Mouse (Mus musculus) MEL (cell line): Measurements from ENCODE around the gene Ddx1.

Source experiments
- CTCF ChIP-seq, 3 experiments: IDR thresholded peaks in 2 of 3; conservative IDR thresholded peaks in 1 of 3; 2 replicates each; pipeline ENCODE4 v1.5.1; 2011 to 2012; ENCODE audit warnings: low read length in 3 of 3, low read depth in 2 of 3, mild to moderate bottlenecking in 2 of 3, improper control_type of control experiment in 1 of 3, inconsistent platforms in 1 of 3, mixed read lengths in 1 of 3, moderate library complexity in 1 of 3; ENCODE audit not compliant: control insufficient read depth in 1 of 3, insufficient read depth in 1 of 3, poor library complexity in 1 of 3, severe bottlenecking in 1 of 3
- EP300 ChIP-seq, 2 experiments: IDR thresholded peaks; 2 replicates each; pipeline ENCODE4 v1.6.1; 2011; ENCODE audit warnings: improper control_type of control experiment in 2 of 2, low read length in 2 of 2, low read depth in 1 of 2, mild to moderate bottlenecking in 1 of 2
- GABPA ChIP-seq: IDR thresholded peaks from 2 replicates; pipeline ENCODE4 v1.6.1; 2012; ENCODE audit warnings: low read depth, mild to moderate bottlenecking, inconsistent platforms, low read length, improper control_type of control experiment, moderate library complexity
- MAX ChIP-seq: IDR thresholded peaks from 2 replicates; pipeline ENCODE4 v1.6.1; 2011; ENCODE audit warnings: low read length, improper control_type of control experiment
- MAZ ChIP-seq: IDR thresholded peaks from 2 replicates; pipeline ENCODE4 v1.6.1; 2012; ENCODE audit warnings: low read depth, mild to moderate bottlenecking, inconsistent platforms, low read length, improper control_type of control experiment
- NRF1 ChIP-seq: IDR thresholded peaks from 2 replicates; pipeline ENCODE4 v1.6.1; 2014; ENCODE audit warnings: low read depth, mild to moderate bottlenecking, inconsistent platforms, low read length, improper control_type of control experiment, moderate library complexity; ENCODE audit not compliant: poor library complexity, insufficient read depth, severe bottlenecking
- POLR2A ChIP-seq, 2 experiments: IDR thresholded peaks; 2 replicates each; pipeline ENCODE4 v1.6.1; 2011 to 2012; ENCODE audit warnings: low read length in 2 of 2, mild to moderate bottlenecking in 2 of 2, control low read depth in 1 of 2, improper control_type of control experiment in 1 of 2, low read depth in 1 of 2, moderate library complexity in 1 of 2; ENCODE audit not compliant: control insufficient read depth in 1 of 2, insufficient read depth in 1 of 2, poor library complexity in 1 of 2
- RAD21 ChIP-seq: IDR thresholded peaks from 2 replicates; pipeline ENCODE4 v1.6.1; 2011; ENCODE audit warnings: mild to moderate bottlenecking, low read depth, low read length, improper control_type of control experiment
- TAL1 ChIP-seq: IDR thresholded peaks from 2 replicates; pipeline ENCODE4 v1.6.1; 2012; ENCODE audit warnings: mild to moderate bottlenecking, inconsistent platforms, low read length, moderate library complexity, mixed read lengths
- TBP ChIP-seq: IDR thresholded peaks from 2 replicates; pipeline ENCODE4 v1.8.0; 2011; ENCODE audit warnings: low read depth, low read length, improper control_type of control experiment
- USF1 ChIP-seq: IDR thresholded peaks from 2 replicates; pipeline ENCODE4 v1.6.1; 2014; ENCODE audit warnings: low read depth, mild to moderate bottlenecking, inconsistent platforms, low read length, improper control_type of control experiment, moderate library complexity
- USF2 ChIP-seq, 2 experiments: IDR thresholded peaks; 2 replicates each; pipeline ENCODE4 v1.6.1; 2011 to 2012; ENCODE audit warnings: improper control_type of control experiment in 2 of 2, low read length in 2 of 2, borderline replicate concordance in 1 of 2, inconsistent platforms in 1 of 2, low read depth in 1 of 2, mild to moderate bottlenecking in 1 of 2; ENCODE audit not compliant: insufficient read depth in 1 of 2
- ZC3H11A ChIP-seq: IDR thresholded peaks from 2 replicates; pipeline ENCODE4 v1.6.1; 2012; ENCODE audit warnings: low read depth, mild to moderate bottlenecking, inconsistent platforms, low read length, improper control_type of control experiment

GRCm38 (mm10) chr12:13180715-13181335 is 68.2 kb downstream of the Ddx1 start:
- TF ChIP-seq CTCF (IDR thresholded peaks at IDR 0.05 in 2 of 3, conservative IDR thresholded peaks at IDR 0.05 in 1 of 3; ENCODE audit: control insufficient read depth in 1 of 3, insufficient read depth in 1 of 3, low read depth in 2 of 3, low read length in 3 of 3, poor library complexity in 1 of 3, severe bottlenecking in 1 of 3) (no peak), TAL1 (peak; percentile 69), USF1 (peak; percentile 90), EP300 (IDR thresholded peaks at IDR 0.05; ENCODE audit: low read depth in 1 of 2, low read length in 2 of 2) (peak; percentile 94 to 98), ZC3H11A (no peak), RAD21 (no peak), POLR2A (IDR thresholded peaks at IDR 0.05; ENCODE audit: control insufficient read depth in 1 of 2, insufficient read depth in 1 of 2, low read depth in 1 of 2, low read length in 2 of 2, poor library complexity in 1 of 2) (no peak; a peak in 1 of 4 replicates), NRF1 (no peak), GABPA (no peak), MAZ (no peak; the same call in 1 of the 2 replicates), USF2 (IDR thresholded peaks at IDR 0.05; ENCODE audit: borderline replicate concordance in 1 of 2, insufficient read depth in 1 of 2, low read depth in 1 of 2, low read length in 2 of 2) (peak in 1 of 2 experiments; percentile 51; a peak in 2 of 4 replicates), MAX (peak; percentile 70), TBP (0 out of 2 replicates have a peak, but pooled peaks have one; percentile 20)
